Mouse (Mus musculus) embryonic stem cell, embryonic (primary cell): ENCODE measurements around the gene Rora.

ENCODE experiments used
- CTCF ChIA-PET, 4 experiments: fragments of 300-600 bp in 2 of 4; fragments of 350-600 bp in 2 of 4; sonication (Branson Sonifier 250); formaldehyde crosslinking; loops; one replicate each; lab custom pipeline; 2022; ENCODE audit warnings: inconsistent platforms in 2 of 4; lab: Charles Lee
- POLR2A ChIA-PET, 4 experiments: fragments of 300-600 bp in 2 of 4; fragments of 350-600 bp in 2 of 4; sonication (Branson Sonifier 250); formaldehyde crosslinking; loops; one replicate each; lab custom pipeline; 2022; ENCODE audit warnings: antibody characterized with exemption in 4 of 4, inconsistent platforms in 1 of 4; lab: Charles Lee

Gene Rora

GRCm38 (mm10) chr9:69390631-69391030 lies 737.0 kb downstream of the Rora start:
- ChIA-PET POLR2A (interaction anchor here in 2 of 4 experiments (0.6 to 1.4 kb wide), 3 partner anchors 8 to 14 kb away, joined by 3 to 4 read pairs (median 3); no protein-coding TSS in a partner anchor), CTCF (interaction anchor here in 2 of 4 experiments (1.3 to 1.6 kb wide), 2 partner anchors 14 to 90 kb away, joined by 3 read pairs; no protein-coding TSS in a partner anchor)

GRCm38 (mm10) chr9:69394234-69394633 lies 740.6 kb downstream of the Rora start:
- ChIA-PET CTCF (no interaction called here), POLR2A (no interaction called here)

- CTCF ChIA-PET, result no interaction called here
Measured at GRCm38 (mm10) chr9:69397432-69397759, 743.8 kb downstream of the Rora start.

GRCm38 (mm10) chr9:69397760-69398452 lies 744.3 kb downstream of the Rora start, which contains the start of gene Ice2:
Gene Ice2 (plus strand): TSS chr9:69397906.
- ChIA-PET CTCF (interaction anchor here in 2 of 4 experiments (1.2 to 1.4 kb wide), 4 partner anchors 11 to 82 kb away, joined by 3 to 4 read pairs (median 4); no protein-coding TSS in a partner anchor), POLR2A (interaction anchor here in 2 of 4 experiments (0.7 to 1.5 kb wide), 6 partner anchors 8 to 82 kb away, joined by 3 to 4 read pairs (median 3); partner anchors contain the start of gene Anxa2 (in 1 of the 2))

More at GRCm38 (mm10) chr9:69397432-69397759, 743.8 kb downstream of the Rora start:
- POLR2A ChIA-PET, result interaction anchor here in 1 of 4 experiments (1.0 kb wide), 1 partner anchor 21 kb away, joined by 3 read pairs; no protein-coding TSS in a partner anchor

GRCm38 (mm10) chr9:69398453-69398850 lies 744.9 kb downstream of the Rora start:
- ChIA-PET POLR2A (interaction anchor here in 2 of 4 experiments (0.7 to 1.5 kb wide), 8 partner anchors 9 to 82 kb away, joined by 3 to 4 read pairs (median 3); partner anchors contain the start of gene Anxa2 (in 1 of the 2)), CTCF (interaction anchor here in 3 of 4 experiments (0.6 to 1.4 kb wide), 5 partner anchors 10 to 82 kb away, joined by 3 to 6 read pairs (median 4); no protein-coding TSS in a partner anchor)

GRCm38 (mm10) chr9:69404671-69405070 lies 751.1 kb downstream of the Rora start:
- ChIA-PET CTCF (no interaction called here), POLR2A (no interaction called here)

- ChIA-PET POLR2A (interaction anchor here in 2 of 4 experiments (0.7 to 1.0 kb wide), 2 partner anchors 10 to 11 kb away, joined by 3 read pairs; no protein-coding TSS in a partner anchor), CTCF (interaction anchor here in 3 of 4 experiments (0.9 to 2.0 kb wide), 11 partner anchors 21 to 61 kb away, joined by 3 to 15 read pairs (median 4); partner anchors contain the start of gene Anxa2 (in 1 of the 3))
Measured at GRCm38 (mm10) chr9:69419476-69419875, 765.9 kb downstream of the Rora start.

GRCm38 (mm10) chr9:69430531-69430930 lies 776.9 kb downstream of the Rora start:
- ChIA-PET CTCF (interaction anchor here in 1 of 4 experiments (1.1 kb wide), 1 partner anchor 58 kb away, joined by 3 read pairs; no protein-coding TSS in a partner anchor), POLR2A (no interaction called here)

GRCm38 (mm10) chr9:69431863-69432555 lies 778.4 kb downstream of the Rora start:
- ChIA-PET CTCF (no interaction called here), POLR2A (no interaction called here)

- ChIA-PET CTCF (no interaction called here), POLR2A (interaction anchor here in 1 of 4 experiments (0.8 to 1.0 kb wide), 2 partner anchors 17 to 18 kb away, joined by 3 read pairs; partner anchors contain the start of gene Anxa2)
Measured at GRCm38 (mm10) chr9:69435194-69435593, 781.6 kb downstream of the Rora start.

- ChIA-PET CTCF (no interaction called here), POLR2A (interaction anchor here in 1 of 4 experiments (0.8 to 1.0 kb wide), 2 partner anchors 17 to 18 kb away, joined by 3 read pairs; partner anchors contain the start of gene Anxa2)
Measured at GRCm38 (mm10) chr9:69435662-69436061, 782.1 kb downstream of the Rora start.
